Mouse (Mus musculus): Measurements from ENCODE around the gene Dst.

The Dst gene

DNA sequence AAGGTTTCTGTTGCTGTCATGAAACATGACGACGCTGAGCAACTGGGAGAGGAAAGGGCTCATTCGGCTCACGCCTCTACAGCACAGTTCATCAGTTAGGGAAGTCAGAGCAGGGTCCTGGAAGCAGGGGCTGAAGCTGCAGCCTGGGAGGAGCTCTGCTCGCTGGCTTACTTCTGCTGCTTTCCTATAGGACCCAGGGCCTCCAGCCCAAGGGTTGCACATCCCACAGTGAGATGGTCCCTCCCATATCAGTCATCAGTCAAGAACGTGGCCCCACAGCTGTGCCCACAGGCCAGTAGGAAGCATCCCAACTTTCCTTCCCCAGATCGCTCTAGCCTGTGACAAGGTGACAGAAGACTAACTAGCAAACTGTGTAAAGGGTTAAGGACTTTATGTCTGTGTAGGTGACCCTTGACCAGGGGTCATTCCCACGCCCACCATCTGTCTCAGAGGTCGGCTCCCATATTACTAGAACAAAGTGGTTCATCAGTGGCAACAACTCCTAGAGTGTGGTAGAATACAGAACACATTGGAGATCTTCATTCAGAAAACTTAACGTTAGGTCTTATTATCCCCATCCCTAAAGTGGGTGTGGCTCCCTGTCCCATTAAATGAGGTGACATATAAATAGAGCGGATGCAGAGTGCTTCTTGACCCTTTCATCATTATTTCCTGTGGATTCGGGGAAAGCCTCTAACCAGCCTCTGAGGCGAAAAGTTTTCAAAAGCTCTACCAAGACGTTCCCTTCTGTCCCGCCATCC, 219.9 kb downstream of the Dst start:
- peak; percentile 82 for DNase-seq (ENCODE audit: low read depth, low spot score)

DNA sequence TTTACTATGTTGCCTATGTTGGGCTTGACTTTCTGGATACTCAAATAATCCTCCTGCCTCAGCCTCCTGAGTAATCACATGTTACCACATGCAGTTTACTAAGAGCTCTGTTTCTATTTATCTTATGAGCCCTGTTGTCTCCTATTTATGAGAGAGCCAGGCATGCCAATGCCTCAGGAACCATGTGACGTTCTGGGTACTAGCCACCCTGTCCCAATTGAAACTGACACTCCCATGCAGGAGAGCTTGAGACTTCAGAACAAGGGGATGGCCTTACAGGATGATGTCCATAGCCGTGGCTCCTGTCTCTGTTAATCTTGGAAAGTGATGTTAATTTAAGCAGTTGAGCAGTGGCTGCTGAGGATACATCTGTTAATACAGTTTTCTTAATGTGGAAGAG, 220.8 kb downstream of the Dst start:
- no peak for DNase-seq (ENCODE audit: low read depth, low spot score)

DNA sequence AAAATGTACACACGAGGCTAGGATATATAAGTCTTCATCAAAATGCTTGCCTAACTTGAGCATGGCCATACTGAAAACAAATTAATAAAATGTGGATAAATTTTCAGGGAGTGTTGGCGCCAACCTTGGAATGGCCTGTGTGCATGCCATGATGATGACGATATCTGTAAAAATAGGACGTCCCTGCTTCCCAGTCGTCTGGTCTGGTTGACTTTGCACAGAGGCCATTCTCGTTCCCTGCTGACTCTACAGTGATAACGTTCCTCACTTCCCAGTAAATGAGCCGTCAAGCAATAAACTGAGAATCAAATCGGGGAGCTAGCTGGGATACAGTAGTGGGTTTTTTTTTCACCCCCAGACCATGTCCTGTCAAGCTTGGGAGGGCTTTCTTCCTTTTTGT, 221.7 kb downstream of the Dst start:
- DNase-seq (ENCODE audit: low read depth, low spot score), result no peak

DNA sequence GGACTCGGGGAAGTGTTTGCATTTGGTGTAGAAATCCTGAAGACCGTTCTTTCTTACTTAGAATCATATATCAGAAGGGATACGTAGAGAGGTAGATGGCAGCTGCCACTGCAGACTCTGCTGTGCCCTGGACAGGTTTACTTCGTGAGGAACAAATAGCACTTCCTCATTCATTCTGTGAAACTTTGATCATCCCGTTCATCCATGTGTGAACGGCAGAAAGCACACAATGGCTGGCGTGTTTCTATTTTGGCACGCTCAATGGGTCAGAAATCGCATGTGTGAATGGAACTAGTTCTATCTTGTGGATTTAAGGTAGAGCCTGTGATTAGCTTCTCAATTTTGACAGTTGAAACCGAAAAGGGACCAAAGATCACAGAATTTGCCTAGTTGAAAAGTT, 222.8 kb downstream of the Dst start:
- no peak for DNase-seq (ENCODE audit: low read depth, low spot score)

DNA sequence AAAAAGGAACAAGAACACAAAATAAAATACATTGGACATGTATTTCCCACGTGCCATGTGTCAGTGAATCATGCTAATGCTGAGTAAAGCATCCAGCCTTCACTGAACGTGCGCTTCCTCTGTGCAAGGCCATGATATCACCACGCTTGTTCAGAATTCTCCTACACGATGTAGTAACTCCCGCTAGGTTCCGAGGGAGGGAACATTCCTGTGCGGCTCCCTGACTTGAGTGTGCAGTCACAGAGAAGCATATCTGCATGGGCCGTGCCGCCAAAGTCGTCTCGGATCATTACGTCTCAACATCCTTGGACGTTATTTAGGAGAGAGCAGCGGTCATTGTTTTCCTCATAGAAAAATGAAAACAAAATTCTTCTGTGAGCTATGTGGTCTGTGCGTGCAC, 224.8 kb downstream of the Dst start:
- peak; percentile 52 for DNase-seq (ENCODE audit: low read depth, low spot score)

DNA sequence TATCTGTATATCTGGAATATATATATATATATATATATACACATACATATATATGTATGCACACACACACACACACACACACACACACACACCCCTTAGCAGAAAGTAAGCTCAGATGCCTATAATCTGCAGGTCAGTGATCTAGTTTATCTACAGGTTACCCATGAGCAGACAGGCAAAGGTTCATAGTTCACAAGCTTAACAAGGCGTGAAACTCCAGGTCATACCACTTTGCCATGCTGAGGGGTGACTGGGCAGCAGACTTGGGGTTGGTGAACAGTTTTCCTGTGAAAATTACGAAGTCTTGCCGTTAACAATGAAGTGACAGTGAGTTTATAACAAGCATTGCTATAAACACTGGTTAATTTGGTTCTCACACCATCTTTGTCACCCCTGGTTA, 227.5 kb downstream of the Dst start:
- no peak for DNase-seq (ENCODE audit: low read depth, low spot score)

DNA sequence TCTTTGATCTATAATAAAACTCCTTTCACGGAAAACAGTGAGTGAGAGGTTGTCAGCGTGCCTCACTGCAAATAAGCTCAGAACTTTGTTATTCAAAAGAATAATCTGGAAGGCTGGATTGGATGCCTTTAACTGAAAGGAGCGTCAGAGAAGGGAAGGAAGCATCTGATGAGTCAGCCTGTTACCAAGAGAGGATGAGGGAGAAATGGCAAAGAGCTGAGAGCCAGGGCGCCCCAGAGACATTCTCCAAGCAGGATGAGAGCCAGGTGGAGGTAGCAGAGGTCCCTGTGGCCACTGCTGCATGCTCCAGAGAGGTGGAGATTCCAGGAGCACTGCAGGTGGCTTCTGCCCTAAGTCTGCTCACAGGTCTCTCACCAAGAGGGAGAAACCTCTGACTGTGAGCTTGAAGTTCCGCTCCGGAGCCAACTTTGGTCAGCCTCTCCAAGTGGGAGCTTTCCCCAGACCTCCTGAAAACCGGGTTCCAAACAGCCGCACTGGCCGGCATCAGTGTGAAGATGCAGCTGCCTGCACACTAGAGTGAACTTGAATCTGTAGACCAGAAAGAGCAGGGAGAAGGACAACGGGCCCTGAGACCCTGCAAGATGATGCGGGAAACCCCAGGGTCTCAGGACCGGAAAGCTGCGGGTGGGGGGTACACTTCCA, 231.3 kb downstream of the Dst start:
- DNase-seq (ENCODE audit: low read depth, low spot score), result peak; percentile 33

DNA sequence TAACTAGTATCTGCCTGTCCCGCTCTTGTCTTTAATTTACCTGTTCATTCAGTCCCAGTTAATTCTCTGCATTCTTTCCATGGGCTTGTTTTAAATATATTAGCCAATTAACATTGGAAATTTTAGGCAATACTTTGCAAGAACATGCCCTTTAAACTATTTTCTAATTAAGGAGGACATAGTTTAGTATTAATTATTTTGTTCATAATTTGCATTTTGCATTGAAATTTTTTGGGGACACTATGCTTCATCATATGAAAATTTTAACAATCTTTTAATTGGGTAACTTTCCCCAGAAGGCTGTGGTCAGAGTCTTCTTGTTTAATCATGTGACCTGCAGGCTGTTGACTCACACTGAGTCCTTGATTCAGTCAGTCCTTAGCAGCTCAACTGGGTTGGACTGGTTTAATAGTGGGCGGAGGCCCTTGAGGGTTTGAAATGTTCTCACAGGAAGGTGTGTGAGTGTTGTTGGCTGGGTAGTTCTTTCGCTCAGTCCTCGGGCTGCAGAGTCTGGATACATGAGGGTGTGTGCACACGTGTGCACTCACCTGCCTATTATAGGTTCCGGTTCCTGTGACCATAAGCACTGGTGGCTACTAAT, 231.9 kb downstream of the Dst start:
- DNase-seq (ENCODE audit: low read depth, low spot score), result peak; percentile 95

DNA sequence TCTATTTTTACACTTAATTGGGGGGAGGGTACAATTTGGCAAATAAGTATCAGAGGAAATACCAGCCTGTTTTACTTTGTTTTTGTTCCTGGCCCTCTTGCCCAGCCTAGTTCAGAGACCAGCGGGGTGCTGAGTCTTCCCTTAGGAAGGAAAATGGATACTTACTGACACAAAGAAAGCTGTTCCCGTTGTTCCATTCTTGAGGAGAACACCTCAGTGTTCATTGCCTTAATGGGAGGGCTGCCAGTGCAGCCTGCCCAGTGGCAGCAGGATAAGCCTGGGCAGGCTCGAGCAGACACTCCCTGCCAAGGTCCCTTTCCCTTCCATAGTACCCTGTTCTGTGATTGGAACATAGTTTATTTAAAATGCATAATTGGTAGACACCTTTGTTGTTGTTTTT, 232.7 kb downstream of the Dst start:
- DNase-seq (ENCODE audit: low read depth, low spot score), result peak; percentile 79

DNA sequence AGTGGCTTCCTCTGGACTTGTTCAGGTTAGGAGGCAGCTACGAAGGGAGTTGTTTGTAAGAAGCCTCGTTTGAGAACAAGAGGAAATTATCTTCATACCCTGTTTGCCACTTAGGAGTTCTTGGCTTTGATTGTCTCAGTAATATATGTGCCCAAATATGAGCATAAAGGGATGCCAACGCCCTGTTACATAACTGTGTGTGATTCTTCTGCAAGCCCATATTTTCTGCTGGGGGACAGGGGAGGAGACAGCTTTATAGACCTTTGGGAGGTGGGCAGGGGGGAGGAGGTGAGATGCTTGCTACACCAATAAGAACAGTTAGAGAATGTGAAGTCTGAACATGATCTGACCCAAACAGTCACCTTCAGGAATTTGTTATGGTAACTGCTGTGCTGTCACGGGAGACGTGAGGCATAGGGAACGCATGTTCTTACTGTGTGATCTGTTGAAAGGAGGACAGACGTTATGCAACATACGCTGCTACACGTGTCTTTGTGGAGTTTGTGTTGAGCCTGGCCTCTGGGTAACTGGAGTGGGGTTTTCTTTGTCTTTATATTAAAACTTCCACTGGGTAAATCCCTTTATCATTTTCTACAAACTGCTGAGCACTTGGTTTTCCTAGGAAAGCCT, 235.0 kb downstream of the Dst start:
- DNase-seq (ENCODE audit: low read depth, low spot score), result no peak

DNA sequence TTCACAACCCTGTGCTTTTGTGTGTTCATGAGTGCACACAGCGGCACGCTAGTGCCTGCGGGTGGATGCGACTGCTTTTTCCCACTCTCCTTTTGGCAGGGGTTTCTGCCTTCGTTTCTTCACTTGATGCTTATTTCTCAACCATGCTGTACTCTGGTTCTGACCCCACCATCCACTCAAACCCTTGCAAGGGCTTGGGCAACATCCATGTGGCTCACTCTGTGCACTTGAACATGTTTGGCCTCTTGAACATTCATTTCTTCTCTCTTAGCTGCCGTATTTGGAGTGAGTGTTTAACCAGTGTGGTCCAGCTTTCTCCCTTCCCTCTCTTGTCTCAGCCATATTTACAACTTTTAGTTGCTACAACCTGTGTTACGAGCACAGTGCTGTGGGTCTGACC, 236.8 kb downstream of the Dst start:
- DNase-seq (ENCODE audit: low read depth, low spot score), result no peak

DNA sequence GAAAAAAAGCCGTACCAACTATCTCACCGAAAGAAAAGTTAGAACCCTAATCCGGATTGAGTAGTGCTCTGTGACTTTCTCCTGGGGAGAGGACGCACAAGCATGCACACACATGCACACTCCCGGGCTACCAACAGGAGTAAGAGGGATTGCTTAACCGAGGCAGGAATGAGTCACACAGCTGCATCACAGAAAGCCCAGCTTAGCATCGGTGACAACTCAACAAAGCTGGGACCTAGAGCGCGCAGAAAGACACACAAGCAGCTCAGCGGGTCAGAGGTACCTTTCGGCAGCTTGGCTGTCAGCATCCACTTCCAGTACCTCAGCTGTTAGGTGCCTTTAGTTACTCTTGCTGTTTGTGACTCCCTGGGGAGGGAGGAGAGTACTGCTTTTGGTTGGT, 240.0 kb downstream of the Dst start:
- no peak for DNase-seq (ENCODE audit: low read depth, low spot score)

DNA sequence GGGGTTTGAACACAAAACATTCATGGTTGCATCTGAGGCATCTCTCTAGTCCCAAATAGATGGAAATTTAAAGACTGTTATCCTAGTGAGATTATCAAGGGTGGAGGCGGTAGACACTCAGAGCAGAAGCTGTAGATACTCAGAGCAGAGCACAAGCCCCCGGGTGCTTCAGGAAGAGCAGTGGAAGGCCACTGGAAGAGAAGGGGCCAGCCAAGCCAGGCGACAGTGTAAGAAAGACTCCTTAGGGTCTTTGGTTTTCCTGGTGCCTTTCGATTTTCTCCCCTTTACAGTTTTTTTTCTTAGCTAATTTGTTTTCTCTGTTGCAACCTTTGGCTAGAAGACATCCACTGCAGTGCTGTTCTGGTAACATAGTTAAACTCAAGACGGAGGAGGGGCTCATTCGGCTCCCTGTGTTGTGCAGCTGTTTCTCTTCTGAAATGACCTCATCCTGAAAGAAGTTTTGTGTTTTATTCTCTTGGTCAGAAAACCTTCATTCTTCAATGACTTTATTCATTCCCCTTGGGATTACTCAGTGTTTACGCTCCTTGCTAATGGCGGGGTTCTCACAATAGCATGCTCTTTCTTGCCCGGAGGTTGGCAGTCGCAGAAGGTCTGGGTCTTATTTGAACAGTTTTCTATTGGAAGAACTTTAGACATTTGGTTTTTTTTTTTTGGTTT, 242.5 kb downstream of the Dst start:
- DNase-seq (ENCODE audit: low read depth, low spot score), result no peak

DNA sequence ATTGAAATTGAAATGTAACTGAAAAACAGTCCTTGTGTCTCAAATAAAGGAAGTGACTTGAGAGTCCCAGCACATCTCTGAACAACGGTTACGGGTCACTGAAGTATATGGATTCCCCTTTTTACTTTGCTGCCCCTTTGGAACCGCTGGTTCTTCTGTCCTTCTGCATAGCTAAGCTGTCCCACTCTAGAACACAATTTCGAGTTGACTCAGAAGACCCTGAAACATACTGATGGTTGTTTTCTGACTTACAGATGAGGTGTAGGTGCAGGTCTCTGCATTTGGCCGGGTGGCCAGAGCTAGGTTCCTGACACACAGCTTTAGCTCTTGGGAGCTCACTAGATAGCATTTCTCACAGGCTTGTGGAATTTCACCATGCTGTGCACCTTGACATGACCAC, 244.7 kb downstream of the Dst start:
- no peak for DNase-seq (ENCODE audit: low read depth, low spot score)

DNA sequence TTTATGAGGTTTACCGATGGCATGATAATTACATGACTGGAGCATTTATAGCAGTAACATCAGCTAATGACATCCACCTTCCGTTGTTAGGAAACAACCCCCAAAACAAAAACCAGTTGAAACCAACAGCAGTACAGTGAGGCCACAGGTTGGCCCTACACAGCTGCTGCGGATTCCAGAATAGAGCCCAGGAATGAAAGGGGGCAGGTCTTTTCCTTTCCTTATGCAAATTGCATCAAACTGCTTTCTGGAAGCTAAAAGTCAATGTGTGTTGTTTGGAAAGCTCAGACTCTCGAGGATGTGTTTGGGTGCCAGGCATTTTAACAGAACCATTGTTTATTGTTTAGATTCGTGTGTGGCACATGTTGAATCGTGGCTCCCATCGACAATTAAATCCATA, 248.0 kb downstream of the Dst start:
- DNase-seq (ENCODE audit: low read depth, low spot score), result peak; percentile 82

DNA sequence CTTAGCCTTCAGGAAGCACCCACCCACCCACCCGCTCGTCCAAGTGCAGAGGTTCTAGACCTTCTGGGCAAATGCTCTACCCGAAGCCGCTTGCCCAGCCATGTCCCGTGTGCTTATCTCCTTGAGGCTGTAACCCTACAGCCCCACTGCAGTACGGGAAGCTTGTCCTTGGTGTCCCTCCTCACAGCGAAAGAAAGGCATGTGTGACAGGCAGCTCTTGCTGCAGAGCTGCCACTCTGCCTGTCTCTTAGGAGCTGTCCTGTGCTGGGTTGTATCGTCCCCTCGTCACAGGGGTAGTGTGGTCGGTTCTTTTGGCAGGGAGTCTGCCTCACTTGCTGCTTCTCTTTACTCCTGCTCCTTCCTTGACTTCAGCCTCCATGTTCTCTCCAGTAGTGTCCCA, 249.7 kb downstream of the Dst start:
- DNase-seq (ENCODE audit: low read depth, low spot score), result no peak

DNA sequence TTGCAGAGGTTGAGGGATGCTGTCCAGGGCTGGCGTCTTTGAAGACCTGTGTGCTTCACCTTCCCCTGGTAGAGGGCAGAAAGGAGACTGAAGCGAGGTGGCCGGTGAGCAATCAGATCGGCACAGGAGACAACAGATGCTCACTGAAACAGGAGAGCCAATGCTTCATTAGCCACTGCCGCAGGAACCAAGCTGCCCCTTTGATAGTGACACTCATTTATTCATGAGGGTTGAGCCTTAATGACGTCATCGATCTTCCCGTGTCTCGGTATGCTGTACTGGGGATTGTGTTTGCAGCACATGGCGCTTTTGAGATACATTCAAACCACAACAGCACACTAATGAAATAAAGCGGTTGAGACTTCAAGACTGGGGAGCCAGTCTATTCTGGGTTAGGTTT, 250.8 kb downstream of the Dst start:
- peak; percentile 60 for DNase-seq (ENCODE audit: low read depth, low spot score)

DNA sequence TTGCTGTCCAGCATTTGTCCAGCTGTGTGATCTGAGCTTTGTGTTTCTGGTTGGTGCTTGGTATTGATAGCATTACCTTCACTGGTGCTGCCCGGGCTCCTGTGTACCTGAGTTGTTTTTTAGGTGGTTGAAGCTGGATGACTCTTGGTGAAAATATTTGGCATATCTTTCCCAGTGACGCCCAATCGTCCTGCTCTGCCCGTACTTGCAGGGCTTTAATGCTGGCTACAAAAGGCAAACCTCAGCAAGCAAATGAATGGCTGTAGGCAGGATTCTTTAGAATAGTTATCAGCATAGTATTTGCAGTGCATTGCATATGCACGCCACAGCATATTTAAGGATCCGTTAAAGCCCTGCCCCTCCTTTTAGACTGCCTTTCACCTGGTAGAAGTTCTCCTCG, 251.9 kb downstream of the Dst start:
- no peak for DNase-seq (ENCODE audit: low read depth, low spot score)

DNA sequence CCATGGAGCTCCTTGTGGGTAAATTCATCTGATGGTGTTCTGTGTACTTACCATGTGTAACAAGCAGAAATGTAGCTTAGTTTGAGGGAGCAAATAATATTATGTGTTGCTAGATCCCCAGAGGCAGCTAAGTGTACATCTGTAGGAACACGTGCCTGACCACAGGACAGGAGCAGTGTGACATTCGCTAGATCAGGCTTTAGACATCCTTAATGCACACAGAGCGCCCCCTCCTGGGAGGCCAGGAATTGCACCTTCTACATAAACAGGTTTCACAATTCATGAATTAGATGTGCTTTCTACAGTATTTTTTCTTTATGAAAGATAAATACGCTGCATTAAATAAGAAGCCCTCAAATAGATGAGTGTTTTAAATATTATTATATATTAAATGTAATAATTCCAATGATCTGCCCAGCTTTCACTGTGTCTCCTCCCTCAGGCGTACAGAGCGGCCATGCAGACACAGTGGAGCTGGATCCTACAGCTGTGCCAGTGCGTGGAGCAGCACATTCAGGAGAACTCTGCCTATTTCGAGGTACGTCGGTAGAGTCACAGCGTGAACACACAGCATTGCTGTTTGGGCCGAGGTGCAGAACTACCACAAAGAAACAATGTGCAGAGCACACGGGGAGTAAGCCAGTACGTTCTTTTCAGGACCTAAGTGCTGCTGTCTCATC, 256.7 kb downstream of the Dst start:
- DNase-seq (ENCODE audit: low read depth, low spot score), result peak; percentile 81

DNA sequence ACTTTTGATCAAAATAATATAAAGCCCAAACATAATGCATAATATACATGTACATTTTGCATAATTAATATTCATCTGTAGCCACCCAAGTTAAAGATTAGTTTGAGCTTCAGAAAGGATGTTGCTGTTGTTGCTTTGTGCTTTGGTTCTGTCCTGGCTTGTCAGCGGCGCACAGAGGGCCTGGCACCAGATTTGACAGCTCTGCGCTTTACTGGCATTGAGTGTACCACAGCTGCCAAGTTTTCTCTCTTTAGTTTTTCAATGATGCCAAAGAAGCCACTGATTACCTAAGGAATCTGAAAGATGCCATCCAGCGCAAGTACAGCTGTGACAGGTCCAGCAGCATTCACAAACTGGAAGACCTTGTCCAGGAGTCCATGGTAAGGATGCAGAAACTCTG, 257.9 kb downstream of the Dst start:
- no peak for DNase-seq (ENCODE audit: low read depth, low spot score)

All from R1 (cell line).